Mouse (Mus musculus): Measurements from ENCODE around the gene Aim2.

Aim2 gene

DNA sequence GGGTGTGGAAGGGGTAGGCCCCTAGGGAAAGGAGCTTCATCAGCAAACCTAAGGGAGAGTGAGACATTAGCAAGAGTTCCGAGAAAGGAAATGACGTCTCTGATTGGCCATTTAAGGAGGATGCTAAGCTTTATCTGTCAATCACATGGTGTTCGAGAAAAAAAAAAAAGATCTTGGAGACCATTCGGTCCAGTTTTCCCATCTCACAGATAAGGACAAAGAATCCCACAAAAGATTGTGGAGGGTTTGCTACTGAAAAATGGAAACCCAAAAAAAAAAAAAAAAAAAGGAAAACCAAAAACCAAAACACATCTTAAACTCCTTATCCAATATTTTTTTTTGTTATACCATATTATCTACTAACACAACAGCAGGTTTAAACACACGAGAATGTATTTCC, 1.5 kb upstream of the Aim2 start:
- DNase-seq, result no peak

DNA sequence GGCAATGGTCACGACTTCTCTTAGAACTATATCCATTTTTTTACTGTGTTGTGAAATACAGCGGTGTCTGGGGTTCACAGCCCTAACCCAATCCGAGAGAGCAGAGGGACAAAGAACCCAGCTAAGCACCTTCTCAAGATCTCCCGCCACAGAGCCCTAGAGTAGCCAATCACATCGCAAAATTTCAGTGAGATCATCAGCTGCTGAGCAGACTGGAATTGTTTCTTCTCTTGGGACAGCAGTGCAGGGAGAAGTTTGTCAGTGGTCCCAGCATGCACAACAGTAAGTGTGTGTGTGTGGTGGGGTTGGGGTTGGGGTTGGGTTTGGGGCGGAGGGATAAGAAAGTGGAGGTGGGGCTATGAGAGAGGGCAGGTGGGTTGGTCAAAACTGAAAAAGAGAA, 733 bp upstream of the Aim2 start:
- no peak for DNase-seq

DNA sequence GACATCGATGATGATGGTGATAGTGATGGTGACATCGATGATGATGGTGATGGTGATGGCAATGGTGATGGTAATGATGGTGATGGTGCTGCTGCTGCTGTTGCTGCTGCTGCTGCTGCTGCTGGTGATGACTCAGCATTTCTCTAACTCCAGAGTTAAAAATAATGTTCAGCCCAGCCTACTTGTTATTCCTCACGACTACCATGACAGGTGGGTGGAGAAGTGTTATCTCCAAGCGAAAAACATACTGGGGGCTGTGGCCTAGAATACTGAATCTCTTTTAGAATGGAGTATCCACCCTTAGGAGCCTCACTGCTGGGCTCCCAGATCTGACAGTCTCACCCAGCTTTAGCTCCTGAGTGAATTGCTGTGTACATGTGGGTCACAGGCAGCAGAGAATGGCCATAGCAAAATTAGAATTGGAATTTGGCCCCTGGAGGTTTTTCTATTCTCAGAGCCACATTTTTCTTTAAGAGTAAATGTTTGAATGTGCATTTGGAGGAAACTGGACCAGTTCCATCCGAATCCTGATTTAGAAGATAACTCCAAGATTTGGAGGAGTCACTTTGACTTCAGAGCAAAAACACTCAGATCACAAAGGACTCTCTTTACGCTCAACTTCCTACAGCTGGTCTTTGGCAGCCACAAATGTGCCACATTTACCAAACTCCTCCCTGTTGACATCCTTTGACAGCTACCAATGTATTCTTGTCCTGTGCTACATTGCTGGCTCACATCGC, 4.6 kb downstream of the Aim2 start:
- DNase-seq, result no peak

DNA sequence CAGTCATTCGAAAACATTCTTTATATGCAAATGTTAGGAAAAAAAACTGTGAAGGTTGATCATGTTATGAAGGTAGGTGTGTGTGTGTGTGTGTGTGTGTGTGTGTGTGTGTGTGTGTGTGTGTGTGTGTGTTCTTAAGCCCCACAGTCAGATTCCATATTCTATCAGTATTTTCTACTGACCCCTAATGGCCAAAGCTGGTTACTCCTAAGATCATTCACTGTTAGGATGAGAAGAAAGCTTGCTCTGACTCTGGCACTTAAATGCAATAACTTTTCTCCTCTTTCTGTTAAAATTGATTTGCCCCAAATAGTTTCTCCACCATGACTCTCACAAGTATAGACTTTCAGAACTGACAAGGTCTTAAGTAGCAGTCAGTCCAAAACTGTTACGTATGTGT, 6.0 kb downstream of the Aim2 start:
- no peak for DNase-seq

DNA sequence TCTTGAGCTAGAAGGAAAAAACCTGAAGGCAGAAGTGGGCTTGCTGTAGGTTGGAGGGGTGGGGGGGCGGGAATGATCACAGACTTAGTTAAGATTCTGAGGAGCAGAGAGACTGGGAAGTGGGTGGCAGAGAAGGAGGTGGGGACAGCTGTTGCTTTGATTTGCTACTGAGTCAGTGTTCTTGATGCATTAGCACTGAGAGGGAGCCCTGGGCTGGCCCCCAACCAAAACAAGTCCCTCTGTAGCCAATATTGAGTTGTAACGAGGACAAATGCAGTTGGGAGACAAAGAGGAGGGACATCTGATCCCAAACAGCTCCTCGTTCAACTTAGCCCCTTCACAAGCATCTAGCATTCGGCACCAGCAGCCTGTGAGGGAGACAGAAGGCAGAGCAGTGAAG, 7.1 kb downstream of the Aim2 start:
- no peak for DNase-seq

DNA sequence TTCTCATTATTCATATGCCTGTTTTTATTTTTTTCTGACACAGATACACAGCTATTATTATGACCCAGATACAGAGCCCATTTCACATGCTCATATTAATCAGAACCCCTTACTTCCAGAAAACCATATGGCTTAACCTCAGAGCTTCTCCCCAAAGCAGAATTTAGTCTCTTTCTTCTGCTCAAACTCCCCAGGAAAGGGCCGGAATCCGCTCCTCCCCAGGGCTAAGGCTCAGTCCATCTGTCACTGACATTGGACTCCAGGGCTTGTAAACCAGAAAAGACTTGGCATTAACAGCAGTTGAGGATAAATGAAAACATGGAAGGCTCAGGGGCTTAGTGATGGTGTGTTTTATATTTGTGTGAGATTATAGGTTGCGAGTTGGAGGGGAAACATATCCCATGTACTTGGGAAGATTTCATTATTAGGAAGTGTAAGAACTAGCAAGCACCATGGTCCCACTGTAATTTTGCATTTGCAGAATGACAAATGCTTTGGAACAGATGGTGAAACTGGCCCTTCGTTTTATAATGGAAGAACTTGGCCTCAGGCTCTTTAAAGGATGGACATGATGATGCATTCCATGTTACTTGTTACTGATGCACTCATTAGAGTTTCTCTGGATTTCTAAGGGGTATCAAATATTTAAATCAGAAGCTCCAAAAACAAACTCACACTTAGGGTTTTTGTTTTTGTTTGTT, 9.1 kb downstream of the Aim2 start:
- DNase-seq, result peak; percentile 81

DNA sequence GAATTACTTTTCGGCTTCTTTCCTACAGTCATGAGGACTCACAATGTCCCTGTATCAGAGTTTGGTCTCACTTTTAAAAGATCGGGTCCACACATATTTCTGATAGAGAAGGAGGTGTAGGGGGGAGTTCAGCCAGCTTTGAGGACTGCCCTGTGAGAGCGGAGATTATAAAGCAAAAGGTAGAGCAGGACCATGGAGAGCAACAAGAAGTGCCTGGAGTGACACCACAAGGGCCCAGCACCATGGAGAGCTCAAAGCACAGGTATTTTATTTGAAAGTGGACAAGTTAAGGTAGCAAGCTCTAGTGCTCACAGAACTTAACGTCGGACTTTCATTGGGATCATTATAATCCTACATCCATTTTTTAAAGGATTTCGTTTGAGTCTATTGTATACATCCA, 11.0 kb downstream of the Aim2 start:
- DNase-seq, result no peak

DNA sequence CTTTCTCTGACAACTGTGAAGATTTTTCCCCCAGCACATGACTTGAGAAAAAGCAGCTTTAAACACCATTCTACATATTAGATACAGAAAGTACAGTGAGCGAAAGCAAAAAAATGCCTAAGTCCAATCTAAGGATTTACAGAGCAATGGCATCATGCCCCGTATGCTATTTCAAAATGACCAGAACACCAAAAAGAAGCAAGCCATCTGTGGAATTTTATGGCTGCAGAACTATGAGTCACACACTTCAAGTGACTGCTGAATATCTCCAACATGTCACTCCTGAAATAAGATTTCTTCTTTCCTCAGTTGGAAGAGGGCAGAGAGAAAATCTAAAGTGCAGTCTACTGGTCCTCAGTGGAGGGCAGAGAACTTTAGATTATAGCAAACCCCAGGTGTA, 12.8 kb downstream of the Aim2 start:
- no peak for DNase-seq

DNA sequence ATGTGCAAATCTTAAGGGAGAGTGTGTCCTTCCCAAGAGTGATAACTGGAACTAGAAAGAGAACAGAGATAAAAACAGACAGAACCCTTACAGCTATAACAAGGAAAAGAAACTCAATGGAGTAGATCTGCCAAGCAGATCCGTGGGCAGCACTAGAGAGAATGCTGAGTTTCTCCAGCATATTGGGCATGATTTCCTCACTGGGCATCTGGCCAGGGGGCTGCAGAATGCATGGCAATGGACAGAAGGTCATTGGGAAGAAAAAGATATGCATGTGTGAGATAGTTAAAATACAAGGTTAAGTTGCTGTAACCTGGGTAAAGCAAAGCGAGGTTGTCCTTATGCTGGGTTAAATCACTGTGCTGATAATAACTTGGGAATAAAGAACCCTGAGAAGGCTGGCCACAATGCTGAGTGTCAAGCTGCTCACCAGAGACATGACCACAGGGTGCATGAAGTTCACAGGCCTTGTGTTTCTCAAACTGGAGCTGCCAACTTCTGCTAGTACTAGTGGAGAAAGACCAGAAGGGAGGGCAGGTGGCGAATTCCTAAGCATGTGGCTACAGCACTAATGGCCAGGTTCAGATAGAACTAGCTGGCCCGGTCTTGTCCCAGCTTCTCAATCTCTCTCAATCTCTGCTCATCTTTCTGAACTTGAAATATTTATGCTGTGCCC, 13.6 kb downstream of the Aim2 start:
- DNase-seq, result peak; percentile 79

DNA sequence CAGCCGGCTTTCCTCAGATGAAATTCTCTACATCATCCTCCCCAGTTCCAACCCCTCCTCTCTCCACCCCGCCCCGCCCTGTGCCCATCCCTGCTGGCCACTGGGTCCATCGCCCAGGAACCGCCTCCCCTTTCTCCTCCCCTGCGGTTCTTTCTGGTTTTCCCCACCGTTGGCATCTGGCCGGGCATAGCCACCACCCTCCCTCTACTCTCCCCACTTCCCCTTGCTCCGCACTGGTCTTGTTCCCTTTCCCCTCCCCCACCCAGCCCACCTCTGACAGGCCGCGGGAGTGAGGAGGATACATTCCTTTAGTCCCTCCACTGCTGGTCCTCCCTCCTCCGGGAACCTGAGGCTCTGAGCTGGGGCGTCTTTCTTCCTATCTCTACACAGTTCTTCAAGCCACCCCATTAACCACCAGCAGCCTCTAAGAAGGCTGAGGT, 15.3 kb downstream of the Aim2 start:
- peak; percentile 85 for DNase-seq

DNA sequence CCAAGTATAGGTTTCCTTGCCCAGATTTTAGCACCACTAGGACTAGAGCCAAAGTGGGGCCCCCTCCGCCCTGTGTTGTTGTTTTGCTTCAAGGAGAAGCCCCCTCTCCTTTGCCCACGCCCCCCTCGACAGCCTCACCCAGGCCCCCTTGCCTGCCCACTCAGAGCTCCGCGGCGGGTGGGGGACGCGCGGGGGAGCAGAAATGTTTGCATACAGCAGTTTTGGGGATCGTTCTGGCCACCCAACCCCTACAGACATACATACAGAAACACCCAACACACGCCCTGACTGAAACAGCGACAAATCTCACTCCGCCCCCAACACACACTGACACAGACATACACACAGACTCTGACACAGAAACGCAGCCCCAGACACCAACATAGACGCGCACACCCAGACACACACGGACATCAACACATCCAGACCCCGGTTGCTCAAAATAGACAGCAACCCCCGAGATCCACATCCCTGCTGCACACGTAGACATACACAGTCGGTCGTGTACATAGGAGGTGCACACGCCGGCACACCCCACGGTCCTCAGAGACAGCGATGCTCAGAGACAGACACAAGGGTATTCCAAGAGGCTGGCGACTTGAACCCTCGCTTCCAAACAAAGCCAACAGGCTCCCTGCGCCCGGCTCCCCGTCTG, 16.1 kb downstream of the Aim2 start:
- DNase-seq, result peak; percentile 55

DNA sequence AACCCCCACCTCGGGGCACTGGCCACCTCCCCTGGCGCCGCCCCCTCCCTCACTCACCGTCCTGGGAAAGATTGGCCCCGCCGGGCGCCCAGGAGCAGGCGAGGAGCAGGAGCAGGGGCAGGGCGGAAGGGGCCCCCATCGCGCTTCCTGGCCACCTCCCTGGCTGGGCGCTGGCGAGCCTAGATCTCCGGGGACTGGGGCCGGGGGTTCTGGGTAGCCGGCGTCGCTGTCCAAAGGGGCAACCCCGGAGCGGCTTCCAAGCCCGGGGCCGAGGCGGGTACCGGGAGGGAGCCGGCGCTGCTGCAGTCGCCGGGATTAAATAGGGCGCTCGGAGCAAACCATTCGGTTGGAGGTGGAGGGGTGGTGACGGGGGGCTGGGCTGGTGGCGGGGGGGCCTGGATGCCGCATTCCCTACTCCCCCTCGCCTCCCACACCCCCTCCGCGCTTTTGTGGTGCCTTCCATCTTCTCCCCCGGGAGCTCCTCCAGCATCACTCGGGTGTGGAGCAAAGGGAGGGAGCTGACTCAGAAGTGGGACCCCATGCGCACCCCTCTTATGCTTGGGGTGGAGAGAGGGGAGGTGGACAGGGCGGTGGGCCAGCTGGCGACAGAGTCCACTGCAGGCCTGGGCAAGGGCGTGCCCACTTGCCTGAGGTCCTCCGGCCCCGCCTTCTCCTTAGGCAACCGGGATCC, 16.8 kb downstream of the Aim2 start, which contains the start of gene Cadm3:
Gene Cadm3, minus strand, starts transcription at position 340 of the 691 bp plus-strand sequence.
- DNase-seq, result peak; percentile 87

DNA sequence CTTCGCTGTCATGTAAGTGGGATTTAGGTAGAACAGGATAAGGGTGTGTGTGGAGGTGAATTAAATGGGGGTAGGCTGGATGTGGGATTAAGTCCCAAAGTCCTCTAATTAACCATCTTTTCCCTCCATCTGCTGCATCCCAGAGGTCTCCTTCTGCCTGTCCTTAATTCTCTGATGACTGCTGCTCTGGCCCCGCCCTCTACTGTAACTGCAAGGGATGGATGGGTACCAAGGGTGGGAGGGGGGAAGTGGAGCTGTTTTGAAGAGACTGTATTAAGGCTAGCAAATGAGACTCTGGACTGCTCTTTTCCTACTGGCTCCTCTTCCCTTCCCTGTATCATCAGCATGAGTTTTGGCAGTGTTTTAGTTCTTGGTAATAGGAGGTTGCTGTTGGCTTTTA, 18.9 kb downstream of the Aim2 start:
- no peak for DNase-seq

DNA sequence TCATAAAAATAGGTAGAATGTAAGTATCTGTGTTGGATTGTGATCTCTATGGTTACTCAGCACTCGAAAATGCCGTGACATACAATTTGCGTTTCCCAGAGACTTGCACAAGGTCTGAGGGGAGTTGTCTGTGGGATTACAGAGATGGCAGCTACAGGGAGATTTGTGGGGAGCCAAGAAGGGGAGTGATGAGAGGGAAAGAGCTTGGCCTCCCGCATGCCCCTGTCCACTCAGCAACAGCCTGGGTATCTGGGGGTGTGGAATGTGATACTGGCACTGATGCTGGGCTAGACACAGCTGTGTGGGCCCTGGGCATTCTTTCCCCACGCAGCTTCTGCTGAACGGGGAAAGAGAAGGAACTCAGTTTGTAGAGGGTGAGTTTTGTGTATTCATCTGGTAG, 19.8 kb downstream of the Aim2 start:
- DNase-seq, result no peak

DNA sequence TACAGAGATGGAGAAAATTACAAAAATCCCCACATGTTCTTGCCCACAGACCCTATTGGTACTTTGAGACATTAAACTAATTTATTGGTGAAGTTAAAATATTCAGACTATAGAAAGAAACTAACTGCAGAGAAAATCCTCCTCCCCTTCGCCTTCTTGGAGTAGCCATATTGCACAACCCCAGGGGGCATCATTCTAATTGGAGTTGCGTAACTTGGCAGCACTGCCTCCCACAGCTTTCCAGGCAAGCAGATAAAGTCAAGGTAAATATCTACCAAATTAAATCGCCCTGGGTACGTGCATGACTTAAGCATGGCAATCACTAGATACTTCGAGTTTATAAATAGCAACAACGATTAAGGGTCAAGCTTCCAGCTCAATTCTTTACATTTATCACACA, 20.9 kb downstream of the Aim2 start:
- DNase-seq, result peak; percentile 80

DNA sequence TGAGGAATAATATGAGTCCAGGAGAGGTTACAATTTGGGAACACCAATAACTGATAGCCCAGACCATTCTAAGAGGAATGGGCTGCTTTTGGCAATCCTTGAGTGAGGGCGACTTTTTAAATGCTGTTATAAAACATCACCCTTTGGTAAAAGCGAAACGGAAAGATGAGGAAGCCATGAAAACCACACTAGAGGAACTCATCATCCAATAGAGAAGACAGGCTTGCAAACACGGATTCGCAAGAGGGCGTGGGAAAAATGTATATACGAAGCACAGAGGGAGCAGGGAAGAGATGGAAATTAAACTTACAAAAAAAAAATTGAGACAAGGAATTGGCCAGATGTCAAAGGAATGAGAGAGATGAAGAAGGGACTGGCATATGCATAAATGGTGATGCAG, 23.3 kb downstream of the Aim2 start:
- no peak for DNase-seq

DNA sequence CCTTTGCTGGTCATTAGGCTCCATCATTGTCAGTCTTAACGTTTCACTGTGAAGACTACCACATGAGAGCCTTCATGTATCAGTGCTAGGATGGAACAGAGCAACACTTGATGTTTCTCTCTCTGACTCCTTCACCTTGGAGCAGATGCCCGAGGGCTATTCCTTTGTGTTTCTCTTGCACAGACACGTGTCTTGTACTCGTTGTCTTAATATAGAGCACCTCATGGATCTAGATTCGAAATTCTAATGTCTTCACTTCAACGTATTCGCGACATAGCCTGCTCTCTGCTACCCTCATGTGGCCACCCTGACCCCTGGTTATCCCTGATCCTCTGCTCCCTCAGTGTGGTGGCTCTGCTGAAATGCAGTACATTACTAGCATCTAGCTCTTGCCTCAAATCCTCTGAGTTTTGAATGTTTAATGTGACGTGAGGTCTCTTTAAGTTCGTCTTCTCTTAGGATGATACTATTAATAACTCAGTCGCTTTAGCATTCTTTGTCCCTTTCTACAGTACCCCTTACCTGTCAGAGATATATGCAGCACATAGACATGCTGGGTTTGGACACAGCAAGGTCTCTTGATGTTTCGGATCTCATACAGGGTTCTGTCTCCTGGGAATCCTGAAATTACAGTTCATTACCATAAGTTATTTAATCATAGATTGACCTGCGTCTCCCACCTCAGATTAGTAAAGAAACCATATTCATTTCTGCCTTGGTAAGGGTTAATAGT, 26.9 kb downstream of the Aim2 start:
- peak; percentile 84 for DNase-seq

DNA sequence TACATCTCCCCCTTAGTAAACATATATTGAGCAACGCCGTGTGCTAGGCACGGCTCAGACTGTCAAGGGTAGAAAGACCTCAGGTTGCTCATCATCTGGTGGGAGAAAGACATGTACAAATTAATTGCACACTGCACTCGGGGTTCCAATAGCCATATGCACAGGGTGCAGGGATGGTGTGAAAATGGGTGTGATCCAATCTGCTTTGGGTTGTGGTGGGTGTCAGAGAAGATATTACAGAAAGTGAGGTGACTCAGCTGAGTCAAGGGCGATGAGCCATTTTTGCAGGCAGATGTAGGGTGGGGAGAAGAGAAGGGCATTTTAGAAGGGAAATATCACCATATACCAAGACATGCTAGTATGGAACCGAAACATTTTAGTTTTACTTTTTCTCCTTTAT, 30.8 kb downstream of the Aim2 start:
- no peak for DNase-seq

DNA sequence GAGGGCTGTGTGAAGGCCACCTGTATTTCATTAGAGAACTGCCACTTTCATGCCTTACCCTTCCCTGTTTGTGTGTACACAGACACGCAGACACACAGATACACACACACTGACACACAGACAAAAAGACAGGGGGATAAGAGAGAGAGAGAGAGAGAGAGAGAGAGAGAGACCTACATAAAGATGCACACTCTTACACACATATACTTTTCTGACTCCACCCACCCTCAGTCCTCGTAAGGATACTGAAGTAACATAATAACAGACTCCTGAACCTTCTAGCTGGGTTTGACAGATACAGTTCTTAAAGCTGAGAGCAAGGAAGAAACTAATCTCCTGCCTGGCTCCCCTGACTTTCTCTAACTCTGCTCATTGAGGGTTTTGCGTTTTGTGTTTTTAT, 38.8 kb downstream of the Aim2 start:
- DNase-seq, result peak; percentile 19

DNA sequence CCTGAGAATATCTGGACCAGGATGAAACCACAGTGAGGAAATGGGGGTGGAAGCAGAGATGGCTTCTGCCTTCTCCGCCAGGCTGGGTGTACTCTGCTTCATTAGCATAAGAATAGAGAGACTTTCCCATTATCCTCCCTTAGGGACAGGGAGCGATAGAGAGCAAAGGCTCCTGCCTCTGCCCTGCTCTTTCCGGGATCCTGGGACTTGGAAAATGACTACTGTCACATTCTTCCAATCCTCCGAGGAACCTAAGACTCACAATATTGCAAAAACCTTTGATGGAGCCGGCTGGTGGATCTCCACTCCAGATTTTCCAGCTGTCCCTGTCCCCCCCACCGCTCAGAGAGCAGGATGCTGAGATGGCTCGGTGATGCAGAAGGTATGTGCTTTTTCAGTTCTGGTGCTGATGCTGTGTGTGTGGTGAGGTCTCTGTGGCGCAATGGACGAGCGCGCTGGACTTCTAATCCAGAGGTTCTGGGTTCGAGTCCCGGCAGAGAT, 39.3 kb downstream of the Aim2 start:
- peak; percentile 96 for DNase-seq

DNA sequence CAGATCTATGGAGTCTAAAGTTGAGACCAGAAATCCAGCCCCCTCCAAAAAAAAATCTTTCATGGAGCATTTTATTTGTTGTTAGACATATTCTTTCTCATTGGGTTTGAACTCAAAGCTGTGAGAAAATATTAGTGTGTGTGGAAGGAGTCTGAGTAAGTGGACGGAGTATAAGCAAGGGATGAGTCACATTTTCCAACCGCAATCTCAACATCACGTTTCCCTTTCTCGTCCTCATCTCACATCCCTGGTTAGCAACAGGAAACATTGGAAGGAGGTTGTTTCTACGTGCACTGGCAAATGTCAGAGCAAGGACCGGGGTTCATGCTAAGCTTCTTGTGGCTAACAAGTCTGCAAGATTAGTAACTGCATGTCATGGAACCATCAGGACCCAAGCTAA, 41.1 kb downstream of the Aim2 start:
- DNase-seq, result no peak

All from cerebellum, adult 11 months (tissue).